Mouse (Mus musculus) left cerebral cortex, postnatal 14 days (tissue): Measurements from ENCODE around the gene Zfp663. TPM values are rescaled to one million over a fixed set of nuclear protein-coding genes. Genes with fewer than 3 reads are reported as not detected.

Source experiments
- DNase-seq, 2 experiments: peaks; one replicate each; pipeline ENCODE4 v3.0.0; 2021 to 2022; ENCODE audit warnings: low spot score in 2 of 2, mixed read lengths in 1 of 2
- intact Hi-C: fragments of 180-260 bp; cut with DNase I; formaldehyde crosslinking; loops from one replicate; pipeline ENCODE4 v1.15.1; 2025
- total RNA-seq, 2 experiments: library from RNA; stranded (reverse); gene quantifications; 2 replicates each; pipeline ENCODE4 v1.2.3; 2021

The Zfp663 gene
- total RNA-seq, 2 experiments from 2014 or later: 0.51 TPM; not detected in 1

DNA sequence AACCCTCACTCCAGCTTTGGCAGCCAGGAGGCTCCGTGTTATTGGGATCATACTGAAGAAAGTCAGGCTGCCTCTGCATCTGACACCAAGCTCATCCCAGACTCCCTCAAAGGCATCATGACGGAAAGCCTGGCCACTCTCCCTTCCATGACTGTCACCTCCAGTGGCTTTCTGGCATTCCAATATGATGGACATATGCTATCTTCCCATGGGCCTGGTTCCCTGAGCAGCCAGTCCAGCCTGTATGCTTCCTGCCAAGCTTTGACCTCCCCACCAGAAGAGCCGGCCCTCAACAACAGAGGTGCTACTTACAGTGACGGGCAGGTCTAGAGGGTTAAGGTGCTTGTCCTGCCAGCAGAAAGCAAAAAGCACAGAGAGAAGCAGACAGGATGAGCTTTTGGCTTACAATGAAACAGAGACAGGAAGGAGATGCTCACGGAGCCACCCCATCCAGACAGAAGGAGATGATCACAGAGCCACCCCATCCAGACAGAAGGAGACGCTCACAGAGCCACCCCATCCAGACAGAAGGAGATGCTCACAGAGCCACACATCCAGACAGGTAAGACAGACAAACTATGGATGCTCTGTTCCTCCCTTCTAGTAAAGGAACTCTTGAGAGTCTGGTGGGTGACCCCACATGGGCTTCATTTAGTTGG, 65.0 kb downstream of the Zfp663 start:
- no peak for DNase-seq
- intact Hi-C loops: no loop called here

DNA sequence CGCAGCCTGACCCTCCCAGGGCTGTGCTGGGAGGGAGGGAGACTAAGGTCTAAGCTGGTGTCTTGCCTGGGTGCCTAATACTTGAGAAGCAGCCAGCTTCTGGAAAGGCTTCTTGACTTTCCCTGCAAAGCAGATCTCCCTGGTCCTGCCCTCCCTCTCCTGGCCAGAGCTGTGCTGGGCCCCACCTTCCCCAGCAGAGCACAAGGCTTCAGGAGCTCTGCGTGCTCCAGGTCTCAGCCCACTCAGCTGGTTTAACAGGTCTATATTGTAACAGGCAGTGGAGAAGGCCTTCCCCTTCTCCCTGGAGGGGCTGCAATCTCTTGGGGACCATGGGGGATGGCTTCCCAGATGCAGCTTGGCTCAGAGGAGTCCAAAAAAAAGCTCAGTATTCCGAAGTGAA, 67.1 kb downstream of the Zfp663 start:
- intact Hi-C loops: no loop called here
- no peak for DNase-seq

Other genes starting within 250 kb of the Zfp663 start
- 10 to 100 TPM; 33.8 TPM for gene Cdh22, start 133.9 kb downstream of the Zfp663 start, total RNA-seq
- gene Slc35c2, start 80.9 kb downstream of the Zfp663 start, total RNA-seq: 10 to 100 TPM; 52.1 to 55.1 TPM
- gene Elmo2, start 42.2 kb downstream of the Zfp663 start, total RNA-seq: 100 to 1,000 TPM; 137 to 156 TPM
- 10 to 100 TPM; 12.1 to 12.4 TPM for gene Zfp334, start 19.5 kb upstream of the Zfp663 start, total RNA-seq
- gene Ocstamp, start 31.7 kb upstream of the Zfp663 start, total RNA-seq: not detected
- gene Slc13a3, start 104.5 kb upstream of the Zfp663 start, total RNA-seq: 10 to 100 TPM; 18.6 to 19.9 TPM
- gene Trp53rka, start 124.6 kb upstream of the Zfp663 start, total RNA-seq: 10 to 100 TPM; 19.9 to 22.1 TPM
- 1 to 10 TPM in 1 of 2 experiments, under 1 TPM in 1; 0.92 to 2.2 TPM for gene Slc2a10, start 135.1 kb upstream of the Zfp663 start, total RNA-seq
- 1 to 10 TPM; 4.8 to 5.1 TPM for gene Eya2, start 226.3 kb upstream of the Zfp663 start, total RNA-seq